Mouse (Mus musculus): ENCODE measurements around the gene Cfd. TPM values are rescaled to one million over a fixed set of nuclear protein-coding genes. Genes with fewer than 3 reads are reported as not detected.

The Cfd gene
- polyA plus RNA-seq, 1 experiment: 0.40 TPM

DNA sequence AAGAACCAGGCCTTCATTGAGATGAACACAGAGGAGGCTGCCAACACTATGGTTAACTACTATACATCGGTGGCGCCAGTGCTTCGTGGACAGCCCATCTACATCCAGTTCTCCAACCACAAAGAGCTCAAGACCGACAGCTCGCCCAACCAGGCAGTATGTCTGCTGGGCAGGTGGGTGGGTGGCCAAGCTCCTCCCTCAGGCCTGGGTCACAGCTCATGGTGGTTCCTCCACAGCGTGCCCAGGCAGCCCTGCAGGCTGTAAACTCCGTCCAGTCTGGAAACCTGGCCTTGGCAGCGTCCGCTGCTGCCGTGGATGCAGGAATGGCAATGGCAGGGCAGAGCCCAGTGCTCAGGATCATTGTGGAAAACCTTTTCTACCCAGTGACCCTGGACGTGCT, 31.5 kb upstream of the Cfd start:
- no peak for TF ChIP-seq CTCF (IDR thresholded peaks at IDR 0.05; ENCODE audit: extremely low read depth, insufficient read depth, low read length)
- TF ChIP-seq POLR2A (IDR thresholded peaks at IDR 0.05; ENCODE audit: extremely low read depth, insufficient read depth, low read length): no peak
- no peak overlapping the region for H3K27ac ChIP-seq (ENCODE audit: insufficient read depth, low read length)
- H3K4me3 ChIP-seq (ENCODE audit: insufficient read depth, low read length): no peak overlapping the region
- H3K4me1 ChIP-seq (ENCODE audit: control insufficient read depth, insufficient read depth, low read length): peaks cover 14% of the 10 kb centered on the region

DNA sequence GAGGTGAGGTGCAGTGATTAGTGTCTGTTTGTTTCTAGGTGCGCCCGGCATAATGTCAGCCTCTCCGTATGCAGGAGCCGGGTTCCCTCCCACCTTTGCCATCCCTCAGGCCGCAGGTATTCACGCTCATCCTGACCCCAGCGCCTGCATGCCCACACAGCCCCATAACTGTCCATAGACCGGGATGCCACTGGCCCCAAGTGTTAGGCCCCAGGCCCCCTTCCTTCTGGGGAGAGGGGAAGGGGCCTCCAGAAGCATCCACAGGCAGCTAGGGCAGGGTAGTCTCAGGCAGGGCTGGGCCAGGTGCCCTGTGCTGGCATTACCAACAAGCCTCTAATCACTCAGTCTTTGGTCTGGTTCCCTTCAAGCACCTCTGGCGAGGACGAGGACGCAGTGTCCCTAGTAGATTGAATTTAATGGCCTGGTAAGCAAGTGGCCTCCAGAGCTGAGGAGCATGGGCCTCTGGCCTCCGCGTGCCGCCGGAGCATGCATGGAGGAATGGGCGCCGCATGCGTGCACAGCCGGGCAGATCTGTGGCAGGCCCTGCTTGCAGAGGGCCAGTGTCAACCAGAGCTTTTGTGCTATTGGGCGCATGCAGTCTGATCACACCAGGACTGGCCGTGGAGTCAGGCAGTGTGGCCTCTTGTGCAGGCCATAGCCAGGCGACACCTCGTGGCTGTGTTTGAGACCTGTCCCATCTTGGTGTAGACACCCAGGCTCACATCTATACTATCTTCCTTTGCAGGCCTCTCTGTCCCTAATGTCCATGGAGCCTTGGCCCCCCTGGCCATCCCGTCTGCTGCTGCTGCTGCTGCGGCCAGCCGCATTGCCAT, 30.4 kb upstream of the Cfd start:
- Histone ChIP-seq H3K27ac (ENCODE audit: insufficient read depth, low read length) (no peak overlapping the region), H3K4me1 (ENCODE audit: control insufficient read depth, insufficient read depth, low read length) (peaks cover 16% of the 10 kb centered on the region), H3K4me3 (ENCODE audit: insufficient read depth, low read length) (no peak overlapping the region)
- TF ChIP-seq CTCF (IDR thresholded peaks at IDR 0.05; ENCODE audit: extremely low read depth, insufficient read depth, low read length): no peak
- no peak for TF ChIP-seq POLR2A (IDR thresholded peaks at IDR 0.05; ENCODE audit: extremely low read depth, insufficient read depth, low read length)

- peaks cover 14% of the 10 kb centered on the region for H3K4me1 ChIP-seq (ENCODE audit: control insufficient read depth, insufficient read depth, low read length)
- no peak for TF ChIP-seq POLR2A (IDR thresholded peaks at IDR 0.05; ENCODE audit: extremely low read depth, insufficient read depth, low read length)
- TF ChIP-seq CTCF (IDR thresholded peaks at IDR 0.05; ENCODE audit: extremely low read depth, insufficient read depth, low read length): no peak
- no peak overlapping the region for H3K4me3 ChIP-seq (ENCODE audit: insufficient read depth, low read length)
- H3K27ac ChIP-seq (ENCODE audit: insufficient read depth, low read length): no peak overlapping the region
Measured at GRCm38 (mm10) chr10:79861230-79862048, 29.2 kb upstream of the Cfd start.

GRCm38 (mm10) chr10:79862049-79862788, 28.4 kb upstream of the Cfd start:
- peaks cover 7% of the 10 kb centered on the region for H3K4me1 ChIP-seq (ENCODE audit: control insufficient read depth, insufficient read depth, low read length)
- no peak overlapping the region for H3K27ac ChIP-seq (ENCODE audit: insufficient read depth, low read length)
- no peak for TF ChIP-seq POLR2A (IDR thresholded peaks at IDR 0.05; ENCODE audit: extremely low read depth, insufficient read depth, low read length)
- TF ChIP-seq CTCF (IDR thresholded peaks at IDR 0.05; ENCODE audit: extremely low read depth, insufficient read depth, low read length): no peak
- H3K4me3 ChIP-seq (ENCODE audit: insufficient read depth, low read length): no peak overlapping the region

GRCm38 (mm10) chr10:79862925-79863324, 27.7 kb upstream of the Cfd start:
- Histone ChIP-seq H3K4me3 (ENCODE audit: insufficient read depth, low read length) (no peak overlapping the region), H3K27ac (ENCODE audit: insufficient read depth, low read length) (no peak overlapping the region), H3K4me1 (ENCODE audit: control insufficient read depth, insufficient read depth, low read length) (peaks cover 1% of the 10 kb centered on the region; the same call in 1 of the 2 replicates)
- TF ChIP-seq CTCF (IDR thresholded peaks at IDR 0.05; ENCODE audit: extremely low read depth, insufficient read depth, low read length) (no peak), POLR2A (IDR thresholded peaks at IDR 0.05; ENCODE audit: extremely low read depth, insufficient read depth, low read length) (no peak)

DNA sequence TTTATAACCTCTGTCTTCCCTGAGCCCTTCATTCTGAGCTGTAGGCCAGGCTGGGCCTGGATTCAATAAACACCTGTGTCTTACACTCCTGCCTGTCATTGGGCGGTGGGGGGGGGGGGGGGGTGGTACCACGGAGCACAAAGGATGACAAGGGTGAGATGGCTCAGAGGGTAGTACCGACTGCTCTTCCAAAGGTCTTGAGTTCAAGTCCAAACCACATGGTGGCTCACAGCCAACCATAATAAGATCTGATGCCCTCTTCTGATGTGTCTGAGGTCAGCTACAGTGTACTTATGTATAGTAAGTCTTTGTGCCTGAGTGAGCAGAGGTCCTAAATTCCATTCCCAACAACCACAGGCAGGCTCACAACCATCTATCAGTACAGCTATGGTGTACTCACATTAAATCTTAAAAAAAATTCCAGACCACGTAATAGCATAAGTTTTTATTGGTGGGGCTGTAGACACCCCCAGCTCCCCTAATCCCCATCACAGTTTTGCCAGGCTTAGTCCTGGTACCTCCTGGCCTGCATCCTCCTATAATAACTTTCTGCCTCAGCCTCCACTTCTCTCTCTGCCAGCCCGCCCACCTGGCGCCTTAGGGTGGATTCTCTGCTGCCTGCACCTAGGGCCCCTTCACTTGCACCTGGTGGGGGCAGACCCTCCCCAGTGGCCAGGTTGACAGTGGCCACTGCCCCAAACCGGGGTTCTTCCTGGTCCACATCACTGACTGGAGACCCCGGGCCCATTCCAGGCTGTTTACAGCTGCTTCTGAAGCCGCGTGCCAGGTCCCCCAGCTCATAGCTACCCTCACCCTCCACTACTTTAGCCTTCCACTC, 26.1 kb upstream of the Cfd start:
- no peak overlapping the region for H3K27ac ChIP-seq (ENCODE audit: insufficient read depth, low read length)
- 0 out of 2 replicates have a peak, but pooled peaks cover 1% of the 10 kb centered on the region for H3K4me1 ChIP-seq (ENCODE audit: control insufficient read depth, insufficient read depth, low read length)
- no peak overlapping the region for H3K4me3 ChIP-seq (ENCODE audit: insufficient read depth, low read length)
- TF ChIP-seq CTCF (IDR thresholded peaks at IDR 0.05; ENCODE audit: extremely low read depth, insufficient read depth, low read length): no peak
- TF ChIP-seq POLR2A (IDR thresholded peaks at IDR 0.05; ENCODE audit: extremely low read depth, insufficient read depth, low read length): no peak

- Histone ChIP-seq H3K27ac (ENCODE audit: insufficient read depth, low read length) (no peak overlapping the region), H3K4me3 (ENCODE audit: insufficient read depth, low read length) (no peak overlapping the region), H3K4me1 (ENCODE audit: control insufficient read depth, insufficient read depth, low read length) (0 out of 2 replicates have a peak, but pooled peaks cover 1% of the 10 kb centered on the region)
- TF ChIP-seq POLR2A (IDR thresholded peaks at IDR 0.05; ENCODE audit: extremely low read depth, insufficient read depth, low read length) (no peak), CTCF (IDR thresholded peaks at IDR 0.05; ENCODE audit: extremely low read depth, insufficient read depth, low read length) (no peak)
Measured at GRCm38 (mm10) chr10:79865189-79865601, 25.5 kb upstream of the Cfd start.

DNA sequence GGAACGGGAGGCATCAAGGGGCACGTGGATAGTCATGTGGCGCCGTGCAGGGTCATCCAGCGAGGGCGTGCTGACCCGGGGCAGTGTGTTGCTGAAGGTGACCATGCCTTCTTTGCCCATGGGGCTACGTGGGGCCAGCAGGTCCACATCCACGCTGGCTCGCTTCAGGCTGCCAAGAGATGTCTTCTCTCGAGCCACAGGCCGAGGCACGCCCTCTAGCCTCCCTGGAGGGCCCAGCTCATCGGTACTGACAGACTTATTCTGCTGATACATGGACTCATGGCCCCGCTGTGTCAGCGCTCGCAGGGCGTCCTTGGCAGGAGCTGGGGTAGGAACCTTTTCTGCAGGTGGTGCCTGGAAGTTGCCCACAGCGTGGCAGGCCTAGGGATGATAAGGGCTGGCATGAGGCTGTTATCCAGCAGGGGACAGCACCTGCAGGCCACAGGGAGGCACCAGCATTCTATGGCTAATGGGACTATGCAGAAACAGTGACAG, 24.8 kb upstream of the Cfd start:
- no peak for TF ChIP-seq POLR2A (IDR thresholded peaks at IDR 0.05; ENCODE audit: extremely low read depth, insufficient read depth, low read length)
- 0 out of 2 replicates have a peak, but pooled peaks have one; percentile 19 for TF ChIP-seq CTCF (IDR thresholded peaks at IDR 0.05; ENCODE audit: extremely low read depth, insufficient read depth, low read length)
- no peak overlapping the region for H3K4me3 ChIP-seq (ENCODE audit: insufficient read depth, low read length)

More for the DNA sequence above, 24.8 kb upstream of the Cfd start:
- Histone ChIP-seq H3K4me1 (ENCODE audit: control insufficient read depth, insufficient read depth, low read length) (0 out of 2 replicates have a peak, but pooled peaks cover 1% of the 10 kb centered on the region), H3K27ac (ENCODE audit: insufficient read depth, low read length) (no peak overlapping the region)

Measured in cortical plate, adult 2 months (tissue).